Mouse (Mus musculus) T-helper 17 cell (primary cell): ENCODE data around the gene Tle6.

Source experiments
- in situ Hi-C, 2 experiments: fragments of 300-600 bp; cut with MboI, MseI; formaldehyde crosslinking; loops; 1 replicate in 1 of 2; 2 replicates in 1 of 2; pipeline ENCODE4 v1.15.1; 2025; ENCODE audit warnings: high pct_unique_total_duplicates in 2 of 2

Gene Tle6

DNA sequence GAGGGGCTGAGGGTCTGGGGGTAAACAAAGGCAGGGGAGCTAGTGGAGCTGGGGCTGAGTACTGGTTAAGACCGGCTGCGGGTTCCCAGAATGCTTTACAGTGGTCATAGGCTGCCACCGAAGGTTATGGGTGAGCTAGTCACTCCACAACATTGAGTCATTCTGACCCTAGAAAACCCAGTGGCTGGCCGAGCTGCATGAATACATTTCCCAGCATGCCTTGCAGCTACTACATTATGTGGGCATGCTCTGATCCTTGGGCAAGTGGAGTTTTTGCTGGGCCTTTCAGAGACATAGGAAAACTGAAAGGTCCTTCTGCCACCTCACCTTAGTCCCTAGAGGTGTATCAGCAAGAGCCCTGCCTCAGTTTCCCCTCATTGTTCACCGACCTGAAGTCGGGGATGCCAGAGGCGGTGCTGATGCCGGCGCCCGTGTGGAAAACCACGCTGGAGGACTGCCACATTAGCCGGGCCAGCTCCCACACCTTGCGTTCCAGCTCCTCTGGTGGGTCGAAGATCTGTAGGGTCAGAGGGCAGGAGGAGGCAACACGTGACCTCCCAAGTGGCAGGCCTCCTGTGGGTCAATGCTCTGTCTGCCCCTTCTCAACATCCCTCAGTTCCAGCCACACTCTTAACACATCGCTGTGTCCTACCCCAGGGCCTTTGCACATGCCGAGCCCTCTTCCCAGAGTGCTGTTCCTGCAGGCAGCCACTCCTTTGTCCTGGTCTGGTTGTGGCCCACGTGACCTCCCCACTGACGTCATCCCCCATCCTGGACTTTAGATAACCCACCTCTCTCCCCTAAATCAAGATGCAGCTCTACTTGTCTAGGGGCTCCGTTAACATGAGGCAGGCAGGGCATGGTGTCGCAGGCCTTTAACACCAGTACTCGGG is 25.5 kb upstream of the Tle6 start:
- in situ Hi-C loops, result loop anchor here (25.0 kb wide), 2 partner anchors 361 to 1161 kb away; no protein-coding TSS in a partner anchor

DNA sequence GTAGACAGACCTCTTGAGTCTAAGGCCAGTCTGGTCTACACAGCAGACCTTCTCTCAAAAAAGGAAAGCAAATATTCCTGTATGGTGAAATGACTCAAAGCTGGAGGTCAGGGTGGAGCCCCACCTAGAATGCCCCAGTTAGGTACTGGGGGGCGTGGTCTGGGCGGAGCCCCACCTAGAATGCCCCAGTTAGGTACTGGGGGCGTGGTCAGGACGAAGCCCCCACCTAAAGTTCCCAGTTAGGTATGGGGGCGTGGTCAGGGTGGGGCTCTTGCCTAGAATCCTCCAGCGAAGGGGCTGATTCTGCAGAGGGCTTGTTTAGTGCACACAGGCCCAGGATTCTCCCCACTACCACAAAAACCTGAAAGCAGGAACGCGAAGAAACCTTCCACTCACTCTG is 22.6 kb upstream of the Tle6 start:
- in situ Hi-C loops, result no loop called here

DNA sequence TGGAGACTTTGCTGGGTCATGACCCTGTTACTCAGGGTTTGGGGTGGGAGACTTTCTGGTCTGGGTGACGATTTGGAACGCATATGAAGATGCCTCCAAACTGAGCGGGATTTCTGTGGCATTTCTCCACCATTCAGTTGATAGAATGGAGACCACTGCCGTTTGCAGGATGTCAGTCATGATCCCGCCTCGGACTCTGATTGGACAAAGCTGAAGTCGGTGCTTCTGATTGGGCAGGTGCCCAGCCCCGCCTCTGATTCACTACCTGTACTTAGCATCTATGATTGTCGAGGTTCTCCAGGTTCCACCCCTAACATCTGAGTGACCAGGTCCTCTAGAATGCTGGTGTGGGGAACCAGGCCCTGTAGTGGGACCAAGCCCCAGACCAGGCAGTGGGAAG is 19.9 kb upstream of the Tle6 start:
- in situ Hi-C loops, result no loop called here

DNA sequence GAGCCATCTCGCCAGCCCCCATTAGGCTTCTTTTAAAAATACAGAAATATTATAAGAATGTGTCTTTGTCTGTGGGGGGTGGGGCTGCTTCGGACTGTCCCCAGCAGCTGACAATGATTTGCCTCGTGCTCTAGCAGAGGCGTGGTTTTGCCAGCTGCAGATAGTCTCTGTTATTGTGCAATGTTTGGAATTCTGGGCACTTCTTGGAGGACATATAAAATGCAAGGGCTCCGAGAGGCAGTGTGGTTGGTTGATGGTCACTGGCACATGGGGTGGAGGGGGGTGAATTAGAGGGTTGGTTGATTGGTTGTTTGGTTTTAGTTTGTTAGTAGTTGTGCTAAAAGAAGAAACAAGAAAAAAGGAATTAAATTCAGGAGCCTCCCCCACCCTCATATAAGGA is 19.1 kb upstream of the Tle6 start:
- in situ Hi-C loops, result no loop called here

DNA sequence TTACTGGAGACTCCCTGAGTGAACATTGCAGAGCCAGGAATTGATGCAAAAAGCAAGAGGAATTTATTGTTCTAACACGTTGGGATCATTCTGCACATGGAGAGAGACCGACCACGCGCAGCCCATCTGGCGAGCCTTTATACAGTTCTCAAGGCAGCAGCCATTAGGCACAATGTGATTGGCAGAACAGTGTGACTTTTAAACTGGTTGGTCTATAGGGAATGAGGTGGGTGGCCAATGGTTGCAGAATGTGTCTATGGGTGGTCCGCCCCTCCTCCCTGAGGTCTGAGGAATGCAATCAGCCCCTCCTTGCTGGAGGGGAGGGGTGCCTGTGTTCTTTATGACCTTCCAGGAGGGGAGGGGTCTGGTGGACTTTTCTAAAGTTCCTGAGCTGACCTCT is 14.6 kb upstream of the Tle6 start:
- in situ Hi-C loops, result no loop called here

DNA sequence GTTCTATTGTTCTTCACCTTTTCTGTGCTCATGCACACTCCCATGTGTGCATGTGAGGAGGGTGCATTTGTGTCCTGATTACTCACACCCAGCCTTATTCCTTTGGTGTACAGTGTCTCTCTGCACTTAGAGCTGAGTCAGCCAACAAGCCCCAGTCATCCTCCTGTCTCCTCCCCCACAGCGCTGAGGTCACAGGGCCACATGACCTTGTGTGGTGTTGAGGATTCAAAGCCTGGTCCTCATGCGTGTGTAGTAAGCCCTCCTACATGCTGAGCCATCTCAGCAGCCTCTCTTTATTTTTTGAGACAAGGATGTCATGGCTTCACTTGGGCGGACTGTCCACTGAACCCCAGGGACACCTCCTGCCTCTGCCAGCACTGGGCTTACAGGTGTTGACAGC is 11.9 kb upstream of the Tle6 start:
- in situ Hi-C loops, result no loop called here

DNA sequence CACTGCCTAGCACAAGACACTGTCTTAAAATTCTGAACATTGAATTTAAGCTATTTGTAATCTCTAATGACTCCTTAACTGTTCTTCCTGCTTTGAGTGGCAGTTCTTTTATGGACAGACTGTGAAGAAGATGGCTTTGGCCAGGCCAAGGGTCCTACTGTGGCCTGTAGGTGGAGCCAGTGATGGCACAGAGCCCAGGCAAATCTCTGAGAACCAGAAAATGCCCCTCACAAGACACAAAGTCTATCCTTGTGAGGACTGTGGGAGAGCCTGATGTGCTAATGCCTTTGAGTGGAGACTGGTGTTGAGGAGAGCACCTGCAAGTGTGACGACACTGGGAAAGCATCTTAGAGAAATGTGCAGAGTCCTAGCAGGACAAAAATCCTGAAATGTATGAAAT is 7.4 kb upstream of the Tle6 start:
- in situ Hi-C loops, result loop anchor here in 1 of 2 experiments (5.0 kb wide), 1 partner anchor 36 kb away; the partner anchor contains the start of gene Tle2

DNA sequence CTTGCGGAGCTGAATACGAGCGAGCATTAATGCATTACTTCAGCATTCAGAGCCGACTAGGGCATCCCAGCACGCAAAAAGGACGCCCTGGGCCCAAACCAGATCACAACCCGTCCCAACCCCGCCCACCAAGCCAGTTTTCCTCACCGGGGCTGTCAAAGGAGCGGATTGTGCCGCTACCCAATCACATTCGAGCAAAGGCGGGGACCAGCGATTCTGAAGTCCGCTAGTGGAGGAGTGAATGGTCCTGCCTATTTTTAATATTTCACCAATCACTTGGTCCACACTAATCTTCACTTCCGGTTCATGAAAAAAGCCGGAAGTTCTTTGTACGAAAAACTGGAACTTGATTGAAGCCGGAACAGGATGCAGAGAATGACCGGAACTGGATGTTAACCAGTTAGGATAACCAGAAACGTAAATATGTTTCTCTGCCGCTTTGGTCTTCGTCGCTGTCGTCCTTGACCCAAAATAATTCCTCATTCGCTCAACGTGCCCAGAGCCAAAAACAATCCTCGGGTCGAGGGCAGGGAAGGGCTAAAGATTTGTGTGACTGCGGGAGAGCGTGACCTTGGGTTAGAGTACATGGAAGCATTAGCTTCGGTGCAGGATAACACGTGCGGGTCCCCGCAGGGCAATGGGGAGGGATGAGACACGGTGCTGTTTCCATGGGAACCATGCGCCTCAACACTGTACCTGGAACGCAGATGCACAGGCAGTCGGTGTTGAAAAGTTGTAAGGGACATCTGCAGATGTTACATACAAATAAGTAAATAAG is 5.3 kb upstream of the Tle6 start, which contains the start of gene BC025920:
TSS of gene BC025920 (plus strand) at position 297 of the 778 bp plus-strand sequence.
- in situ Hi-C loops, result loop anchor here in 1 of 2 experiments (5.0 kb wide), 1 partner anchor 34 kb away; the partner anchor contains the start of gene Tle2

DNA sequence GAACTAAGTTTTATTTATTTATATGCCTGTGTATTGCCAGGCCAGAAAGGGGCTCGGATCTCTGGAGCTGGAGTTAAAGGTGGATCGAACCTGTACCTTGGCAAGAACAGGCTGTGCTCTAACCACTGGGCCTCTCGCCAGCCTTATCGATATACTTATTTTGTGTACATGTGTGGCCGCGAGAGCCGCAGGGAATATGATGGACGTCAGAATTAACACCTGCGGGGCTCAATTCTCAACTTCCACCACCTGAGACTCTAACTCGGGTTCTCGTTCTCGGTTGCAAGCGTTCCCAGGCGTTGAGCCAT is 4.7 kb upstream of the Tle6 start:
- in situ Hi-C loops, result loop anchor here in 1 of 2 experiments (5.0 kb wide), 1 partner anchor 33 kb away; the partner anchor contains the start of gene Tle2

DNA sequence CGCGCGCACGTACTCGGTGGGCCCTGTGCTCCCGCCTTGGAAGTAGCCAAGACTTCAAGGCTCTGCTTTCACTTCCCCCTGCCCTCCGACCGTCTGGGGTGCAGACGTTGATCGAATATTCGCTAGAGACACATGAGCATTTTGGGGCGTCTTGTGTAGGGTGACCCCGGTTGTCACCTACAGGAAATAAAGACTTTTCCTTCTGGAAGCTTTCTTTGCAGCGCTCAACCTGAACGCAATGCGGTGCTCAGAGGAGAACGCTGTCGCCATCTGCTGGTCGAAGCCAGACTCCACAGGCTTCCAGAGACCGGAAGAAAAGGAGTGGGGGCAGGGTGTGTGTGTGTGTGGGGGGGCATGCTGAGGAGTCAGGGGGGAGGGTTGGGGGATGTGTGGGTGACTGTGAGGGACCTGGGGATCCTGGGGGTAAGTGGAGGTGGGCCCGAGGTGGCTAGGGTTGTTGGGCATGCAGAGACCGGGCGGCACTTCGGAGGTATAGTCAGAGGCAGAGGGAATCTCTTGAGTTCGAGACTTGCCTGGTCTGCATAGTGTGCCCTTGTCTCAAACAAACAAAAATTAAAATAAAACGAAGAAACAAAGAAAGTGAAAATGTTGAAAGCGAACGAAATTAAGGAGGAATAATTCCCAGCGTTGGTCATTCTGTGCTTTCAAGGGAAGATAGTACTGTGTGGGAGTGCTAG is 4.2 kb upstream of the Tle6 start:
- in situ Hi-C loops, result loop anchor here in 1 of 2 experiments (5.0 kb wide), 2 partner anchors 33 to 1208 kb away; partner anchors contain the start of genes Mbd3 and Tle2

DNA sequence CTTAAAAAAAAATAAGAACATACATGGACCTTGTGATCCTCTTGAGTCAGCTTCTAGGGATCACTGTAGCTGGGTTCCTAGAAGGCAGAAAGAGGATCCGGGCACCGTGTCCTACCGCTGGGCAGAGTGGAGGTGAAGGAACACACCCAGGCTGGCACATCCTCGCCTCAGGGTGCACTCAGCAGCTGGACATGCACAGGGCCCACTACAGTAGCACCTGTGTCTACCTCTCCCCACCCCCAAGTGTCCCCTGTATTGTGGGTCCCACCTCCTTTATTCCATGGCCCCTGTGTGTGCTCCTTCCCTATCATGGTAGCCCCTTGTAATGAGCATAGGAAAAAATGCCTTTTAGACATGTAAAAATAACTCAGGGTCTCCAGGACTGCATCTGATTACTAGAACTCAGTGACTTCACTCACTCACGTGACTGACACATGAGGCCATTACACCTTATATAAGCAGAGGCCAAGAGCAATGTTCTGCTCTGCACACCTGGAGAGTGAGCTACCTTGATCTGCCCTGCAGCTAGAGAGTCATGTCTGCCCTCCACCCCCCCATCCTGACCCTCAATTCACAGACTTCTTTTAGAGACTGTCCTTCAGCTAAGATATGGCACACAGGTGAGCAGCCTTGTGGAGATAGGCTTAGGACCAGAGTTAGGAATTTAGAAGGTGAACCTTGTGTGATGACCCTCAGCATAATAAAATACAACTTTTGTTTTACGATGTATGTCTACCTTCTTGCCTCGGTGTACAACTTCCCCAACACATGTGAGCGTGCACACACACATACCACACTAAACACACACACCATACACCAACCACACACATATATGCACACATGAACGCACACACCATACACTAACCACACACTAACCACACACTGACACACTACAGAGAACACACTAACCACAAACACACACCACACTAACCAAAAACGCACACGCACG is 3.4 kb upstream of the Tle6 start:
- in situ Hi-C loops, result loop anchor here in 1 of 2 experiments (5.0 kb wide), 1 partner anchor 1207 kb away; the partner anchor contains the start of gene Mbd3

DNA sequence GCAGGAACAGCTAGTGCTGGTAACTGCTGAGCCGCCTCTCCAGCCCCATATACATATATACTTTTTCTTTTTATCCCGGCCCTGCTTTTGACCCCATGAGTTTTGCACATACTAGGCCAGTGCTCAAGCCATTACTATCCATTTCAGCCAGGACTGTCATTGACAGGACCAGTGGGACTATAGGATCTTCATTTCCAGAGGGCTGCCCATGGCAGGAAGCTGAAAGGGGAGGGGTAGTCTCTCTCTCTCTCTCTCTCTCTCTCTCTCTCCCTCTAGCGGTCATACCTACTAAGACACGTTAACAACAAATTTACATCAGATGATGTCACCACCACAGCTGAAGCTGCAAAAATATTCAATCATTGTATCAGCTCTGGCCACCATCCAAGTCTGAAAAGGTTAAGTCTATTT is 1.9 kb upstream of the Tle6 start:
- in situ Hi-C loops, result loop anchor here in 1 of 2 experiments (5.0 kb wide), 1 partner anchor 1205 kb away; the partner anchor contains the start of gene Mbd3

DNA sequence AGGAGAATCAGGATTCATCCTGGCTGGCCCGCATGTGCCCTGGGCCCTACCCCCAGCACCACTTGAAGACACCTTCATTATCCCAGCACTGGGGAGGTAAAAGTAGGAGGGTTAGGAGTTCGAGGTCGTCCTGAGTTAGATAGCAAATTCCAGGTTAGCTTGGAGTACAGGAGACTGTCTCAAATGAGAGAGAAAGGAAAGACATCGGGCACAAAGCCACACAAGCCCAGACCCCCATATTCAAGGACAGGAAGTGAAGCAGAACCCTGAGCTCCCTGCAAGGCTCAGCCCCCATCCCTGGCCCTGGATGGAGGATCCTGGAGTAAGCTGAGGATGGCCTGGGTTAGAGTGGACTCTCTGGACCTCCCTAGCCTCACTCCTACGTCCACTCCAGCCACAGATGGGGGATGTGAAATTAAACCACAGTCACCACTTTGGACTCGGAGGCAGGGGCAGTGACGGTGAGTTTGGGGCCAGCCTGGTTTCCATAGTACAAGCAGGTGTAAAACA is 578 bp upstream of the Tle6 start:
- in situ Hi-C loops, result loop anchor here in 1 of 2 experiments (5.0 kb wide), 1 partner anchor 1204 kb away; the partner anchor contains the start of gene Mbd3

DNA sequence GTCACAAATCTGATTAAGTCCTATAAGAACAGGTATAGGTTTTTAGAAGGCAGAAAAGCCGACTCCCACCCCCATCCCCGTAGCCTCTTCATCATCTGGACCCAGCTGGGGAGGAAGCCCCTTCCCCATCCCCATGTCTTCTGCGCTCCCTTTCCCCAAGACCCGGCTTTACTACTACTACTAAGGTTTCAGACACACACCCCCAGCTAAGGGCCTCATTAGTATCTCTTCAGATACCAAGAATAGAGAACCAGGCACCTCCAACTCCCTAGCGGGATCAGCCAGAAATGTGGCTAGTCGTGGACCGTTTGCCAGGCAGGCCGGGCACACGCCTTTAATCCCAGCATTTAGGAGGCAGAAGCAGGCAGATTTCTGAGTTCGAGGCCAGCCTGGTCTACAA is 777 bp downstream of the Tle6 start:
- in situ Hi-C loops, result loop anchor here in 1 of 2 experiments (5.0 kb wide), 1 partner anchor 1203 kb away; the partner anchor contains the start of gene Mbd3

DNA sequence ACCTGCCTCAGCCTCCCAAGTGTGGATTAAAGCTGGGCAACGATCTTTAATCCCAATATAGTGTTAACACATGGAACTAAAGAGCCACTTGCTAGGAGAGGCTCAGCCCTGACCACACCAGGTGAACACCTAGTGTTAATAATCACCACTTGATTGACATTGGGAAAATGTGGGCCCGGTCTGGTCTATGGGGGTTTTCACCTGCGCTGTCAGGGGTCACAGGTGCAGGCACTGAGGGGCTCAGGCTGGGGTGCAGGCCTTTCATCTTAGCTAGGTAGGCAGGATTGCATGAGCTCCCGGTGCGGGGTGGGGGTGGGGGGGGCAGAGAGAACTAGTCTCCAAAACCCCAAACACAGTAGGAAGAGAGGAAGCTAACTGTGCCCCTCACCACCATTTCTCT is 1.2 kb downstream of the Tle6 start:
- in situ Hi-C loops, result loop anchor here in 1 of 2 experiments (5.0 kb wide), 1 partner anchor 1202 kb away; the partner anchor contains the start of gene Mbd3

DNA sequence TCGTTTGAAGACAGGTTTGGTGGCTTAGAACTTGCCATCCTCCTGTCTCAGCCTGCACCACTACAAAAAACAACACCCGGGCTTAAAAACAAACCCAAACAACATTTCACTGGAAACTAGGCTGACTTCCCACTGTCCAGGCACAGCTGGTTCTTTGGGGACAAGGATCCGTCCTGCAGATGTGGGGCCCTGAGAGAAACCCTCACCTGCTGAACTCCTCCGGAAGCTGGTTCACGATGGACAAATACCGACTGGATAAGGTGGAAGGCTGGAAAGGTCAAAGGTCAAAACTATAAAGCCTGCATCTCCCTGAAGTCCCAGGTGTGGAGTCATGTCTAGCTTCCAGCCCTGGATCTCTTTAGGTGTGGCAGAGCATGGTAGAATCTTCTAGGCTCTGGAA is 2.0 kb downstream of the Tle6 start:
- in situ Hi-C loops, result no loop called here

DNA sequence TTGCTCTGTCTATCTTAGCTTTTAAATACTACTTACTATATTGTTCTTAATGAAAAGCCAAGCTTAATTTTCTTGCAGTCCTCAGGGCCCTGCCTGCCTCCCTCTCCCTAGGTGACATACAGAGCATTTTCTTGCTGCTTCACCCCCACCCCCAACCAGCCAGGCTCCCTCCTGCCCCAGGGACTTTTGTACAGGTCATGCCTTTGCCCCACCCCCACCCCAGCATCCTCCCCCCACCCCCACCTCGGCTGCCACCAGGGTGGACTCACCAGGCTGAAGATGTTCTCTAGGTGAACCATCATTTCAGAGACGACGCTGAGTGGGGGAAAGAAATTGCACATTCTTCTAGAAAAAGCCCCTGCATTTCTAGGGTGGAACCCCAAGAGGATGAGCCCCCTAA is 2.5 kb downstream of the Tle6 start:
- in situ Hi-C loops, result no loop called here

DNA sequence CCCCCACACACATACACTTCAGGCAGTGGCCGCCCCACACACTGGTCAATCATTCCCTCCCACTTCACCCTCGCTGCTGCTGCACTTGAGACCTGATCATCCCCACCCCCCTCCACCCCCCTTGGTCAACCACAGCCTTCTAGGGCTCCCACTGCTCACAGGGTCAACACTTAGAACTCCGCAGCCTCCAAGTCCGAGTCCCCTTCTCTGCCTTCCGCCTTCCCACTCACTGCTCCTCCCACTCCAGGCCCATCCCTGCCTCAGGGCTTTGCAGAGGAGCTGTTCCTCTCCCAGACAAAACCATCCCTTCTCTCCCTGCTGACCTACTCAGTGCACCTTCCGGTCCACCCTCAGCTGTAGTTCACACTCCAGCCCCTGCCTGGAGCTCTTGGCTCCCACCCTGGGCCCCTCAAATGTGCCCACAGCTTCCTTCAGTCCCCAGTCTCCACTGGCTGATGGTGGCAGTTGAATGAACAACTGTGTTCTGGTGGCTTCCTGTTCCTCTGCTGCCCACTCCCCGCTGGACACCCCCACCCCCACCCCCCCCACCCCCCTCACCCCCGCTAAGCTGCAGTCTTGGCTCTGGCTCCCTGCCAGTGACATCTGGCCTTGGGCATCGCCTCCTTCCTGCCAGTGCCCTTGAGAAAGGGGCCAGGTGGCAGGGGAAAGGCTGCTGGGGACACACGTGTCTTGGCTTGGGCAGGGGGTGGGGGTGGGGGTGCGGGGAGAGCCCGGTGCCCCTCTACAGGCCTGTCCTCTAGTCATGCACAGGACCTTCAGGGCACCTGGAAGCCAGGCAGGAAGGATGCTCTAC is 3.5 kb downstream of the Tle6 start:
- in situ Hi-C loops, result no loop called here

DNA sequence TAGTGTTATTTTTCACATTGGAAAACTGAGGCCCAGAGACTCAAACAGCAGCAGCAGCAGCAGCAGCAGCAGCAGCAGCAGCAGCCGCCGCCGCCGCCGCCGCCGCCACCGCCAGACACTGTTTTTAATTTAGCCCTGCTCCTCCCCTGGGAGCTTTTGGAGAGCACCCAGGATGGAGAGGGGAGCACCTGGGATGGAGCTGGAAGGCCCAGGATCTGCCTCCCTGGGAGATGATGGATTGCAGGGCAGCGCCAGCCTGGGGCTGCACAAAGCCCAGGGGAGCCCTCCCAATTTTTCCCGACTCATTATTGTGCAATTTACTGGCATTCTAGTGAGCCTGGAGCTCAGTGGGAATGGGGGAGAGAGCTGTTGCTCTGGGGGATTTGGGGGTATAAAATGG is 4.3 kb downstream of the Tle6 start:
- in situ Hi-C loops, result no loop called here
